Mouse (Mus musculus) liver, embryonic 14.5 days (tissue): Measurements from ENCODE around the gene Smtn.

Experiments
- CTCF ChIP-seq: IDR thresholded peaks from 2 replicates; pipeline ENCODE4 v1.5.1; 2016; ENCODE audit warnings: antibody characterized with exemption, low read depth, control low read depth
- EP300 ChIP-seq: IDR thresholded peaks from 2 replicates; pipeline ENCODE4 v1.6.1; 2016; ENCODE audit warnings: antibody characterized with exemption, low read depth

- TF ChIP-seq EP300 (no peak), CTCF (no peak)
Measured at GRCm38 (mm10) chr11:3533406-3533932, 6.9 kb downstream of the Smtn start.
